Mouse (Mus musculus): ENCODE measurements around the gene Gm10762. TPM values are rescaled to one million over a fixed set of nuclear protein-coding genes. Genes with fewer than 3 reads are reported as not detected.

Gene Gm10762
- total and polyA plus RNA-seq, 3 experiments = 8.3 to 12.3 (median 8.4) TPM

GRCm38 (mm10) chr2:128954186-128954585 is 13.3 kb downstream of the Gm10762 start:
- H3K4me3 ChIP-seq = no peak overlapping the region
- H3K79me2 ChIP-seq (replicated peaks; ENCODE audit: control insufficient read depth, insufficient read depth, low read length) = no peaks in the 10 kb centered on the region
- no peak overlapping the region for H3K27ac ChIP-seq
- H3K9ac ChIP-seq (ENCODE audit: low read depth, low read length) = no peak overlapping the region
- H3K36me3 ChIP-seq (ENCODE audit: control insufficient read depth, insufficient read depth, low read length) = no peaks in the 10 kb centered on the region
- TF ChIP-seq EP300 (IDR thresholded peaks at IDR 0.05; ENCODE audit: insufficient read depth, low read depth, low read length) (no peak), POLR2A (IDR thresholded peaks at IDR 0.05; ENCODE audit: insufficient read depth, low read depth, low read length) (no peak), CTCF (IDR thresholded peaks at IDR 0.05) (no peak)
- no peak for DNase-seq
- H3K4me1 ChIP-seq (ENCODE audit: control insufficient read depth, insufficient read depth, low read length) = no peaks in the 10 kb centered on the region
- intact Hi-C loops (cut with DNase I) = no loop called here
- H3K27me3 ChIP-seq (ENCODE audit: control insufficient read depth, insufficient read depth, low read length) = no peaks in the 10 kb centered on the region

DNA sequence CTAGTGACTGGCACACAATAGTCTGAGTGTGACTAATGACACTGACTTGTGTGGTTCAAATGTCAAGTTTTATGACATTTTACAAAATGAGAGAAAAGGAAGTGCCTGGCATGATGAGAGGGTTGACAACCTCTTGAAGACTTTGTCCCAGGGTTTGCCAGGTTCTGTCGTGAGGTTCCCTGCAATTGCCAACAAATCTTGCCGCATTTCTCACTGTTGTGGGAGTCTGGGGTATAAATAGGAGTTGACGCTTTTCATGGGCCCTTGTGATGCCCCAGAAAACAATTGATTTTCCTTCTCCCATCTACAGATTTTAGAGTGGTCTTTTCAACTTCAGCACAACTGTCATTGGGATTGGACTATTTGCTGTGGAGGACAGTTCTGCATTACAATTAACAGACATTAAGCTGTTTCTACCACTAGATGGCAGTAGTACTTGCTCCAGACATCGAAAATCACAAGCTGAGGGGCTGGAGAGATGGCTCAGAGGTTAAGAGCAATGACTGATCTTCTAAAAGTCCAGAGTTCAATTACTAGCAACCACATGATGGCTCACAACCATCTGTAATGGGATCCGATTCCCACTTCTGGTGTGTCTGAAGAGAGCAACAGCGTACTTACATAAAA is 19.4 kb downstream of the Gm10762 start:
- no peak for TF ChIP-seq EP300 (IDR thresholded peaks at IDR 0.05; ENCODE audit: insufficient read depth, low read depth, low read length)
- no peak for TF ChIP-seq POLR2A (IDR thresholded peaks at IDR 0.05; ENCODE audit: insufficient read depth, low read depth, low read length)
- TF ChIP-seq CTCF (IDR thresholded peaks at IDR 0.05) = peak; percentile 88
- 33% methylated on average over 6 of the region's 6 CpGs for WGBS
- Histone ChIP-seq H3K36me3 (ENCODE audit: control insufficient read depth, insufficient read depth, low read length) (no peaks in the 10 kb centered on the region), H3K27ac (no peak overlapping the region), H3K9ac (ENCODE audit: low read depth, low read length) (no peak overlapping the region), H3K79me2 (replicated peaks; ENCODE audit: control insufficient read depth, insufficient read depth, low read length) (no peaks in the 10 kb centered on the region), H3K4me3 (no peak overlapping the region), H3K4me1 (ENCODE audit: control insufficient read depth, insufficient read depth, low read length) (no peaks in the 10 kb centered on the region), H3K27me3 (ENCODE audit: control insufficient read depth, insufficient read depth, low read length) (no peaks in the 10 kb centered on the region)
- intact Hi-C loops (cut with DNase I) = loop anchor here (1.0 to 5.0 kb wide), 5 partner anchors 59 to 310 kb away; partner anchors contain the start of genes Slc20a1 and Ttl
- no peak for DNase-seq

- no peaks in the 10 kb centered on the region for H3K27me3 ChIP-seq (ENCODE audit: control insufficient read depth, insufficient read depth, low read length)
- peak within 1 kb of the TSS; percentile 68 for H3K9ac ChIP-seq (ENCODE audit: low read depth, low read length)
- peak within 1 kb of the TSS; percentile 76 for H3K4me3 ChIP-seq
- intact Hi-C loops (cut with DNase I) = loop anchor here (1.0 to 5.0 kb wide), 2 partner anchors 23 to 257 kb away; partner anchors contain the start of genes Anapc1, Gm10762 and Zc3h6
- no peaks in the 10 kb centered on the region for H3K36me3 ChIP-seq (ENCODE audit: control insufficient read depth, insufficient read depth, low read length)
- H3K79me2 ChIP-seq (replicated peaks; ENCODE audit: control insufficient read depth, insufficient read depth, low read length) = peaks cover 1% of the 10 kb centered on the region; the same call in 1 of the 2 replicates
- H3K27ac ChIP-seq = peak within 1 kb of the TSS; percentile 83
- 1% methylated on average over 65 of the region's 65 CpGs for WGBS
- H3K4me1 ChIP-seq (ENCODE audit: control insufficient read depth, insufficient read depth, low read length) = no peaks in the 10 kb centered on the region
- DNase-seq = peak; percentile 96 to 98
- TF ChIP-seq CTCF (IDR thresholded peaks at IDR 0.05) (no peak), EP300 (IDR thresholded peaks at IDR 0.05; ENCODE audit: insufficient read depth, low read depth, low read length) (no peak), POLR2A (IDR thresholded peaks at IDR 0.05; ENCODE audit: insufficient read depth, low read depth, low read length) (peak; percentile 87)
Measured at GRCm38 (mm10) chr2:128943538-128944528, 23.7 kb downstream of the Gm10762 start, which contains the start of gene Zc3h8. Gene Zc3h8 (minus strand): TSS chr2:128944077.

GRCm38 (mm10) chr2:128936256-128936655 is 31.3 kb downstream of the Gm10762 start:
- no peaks in the 10 kb centered on the region for H3K27me3 ChIP-seq (ENCODE audit: control insufficient read depth, insufficient read depth, low read length)
- peaks cover 1% of the 10 kb centered on the region; the same call in 1 of the 2 replicates for H3K79me2 ChIP-seq (replicated peaks; ENCODE audit: control insufficient read depth, insufficient read depth, low read length)
- no peak overlapping the region for H3K9ac ChIP-seq (ENCODE audit: low read depth, low read length)
- no peak overlapping the region for H3K27ac ChIP-seq
- 77% methylated on average over 3 of the region's 3 CpGs for WGBS
- H3K4me3 ChIP-seq = no peak overlapping the region
- intact Hi-C loops (cut with DNase I) = no loop called here
- no peak for DNase-seq
- H3K36me3 ChIP-seq (ENCODE audit: control insufficient read depth, insufficient read depth, low read length) = no peaks in the 10 kb centered on the region
- TF ChIP-seq CTCF (IDR thresholded peaks at IDR 0.05) = no peak
- TF ChIP-seq EP300 (IDR thresholded peaks at IDR 0.05; ENCODE audit: insufficient read depth, low read depth, low read length) = no peak
- no peak for TF ChIP-seq POLR2A (IDR thresholded peaks at IDR 0.05; ENCODE audit: insufficient read depth, low read depth, low read length)
- no peaks in the 10 kb centered on the region for H3K4me1 ChIP-seq (ENCODE audit: control insufficient read depth, insufficient read depth, low read length)

GRCm38 (mm10) chr2:128930704-128931103 is 36.8 kb downstream of the Gm10762 start:
- Histone ChIP-seq H3K9ac (ENCODE audit: low read depth, low read length) (no peak overlapping the region), H3K27ac (no peak overlapping the region), H3K4me3 (no peak overlapping the region), H3K36me3 (ENCODE audit: control insufficient read depth, insufficient read depth, low read length) (no peaks in the 10 kb centered on the region), H3K79me2 (replicated peaks; ENCODE audit: control insufficient read depth, insufficient read depth, low read length) (no peaks in the 10 kb centered on the region), H3K27me3 (ENCODE audit: control insufficient read depth, insufficient read depth, low read length) (no peaks in the 10 kb centered on the region), H3K4me1 (ENCODE audit: control insufficient read depth, insufficient read depth, low read length) (no peaks in the 10 kb centered on the region)
- intact Hi-C loops (cut with DNase I) = no loop called here
- no peak for DNase-seq
- TF ChIP-seq POLR2A (IDR thresholded peaks at IDR 0.05; ENCODE audit: insufficient read depth, low read depth, low read length) (no peak), CTCF (IDR thresholded peaks at IDR 0.05) (no peak), EP300 (IDR thresholded peaks at IDR 0.05; ENCODE audit: insufficient read depth, low read depth, low read length) (no peak)

Data from heart, adult 2 months (tissue).